In the genomic region with DNA sequence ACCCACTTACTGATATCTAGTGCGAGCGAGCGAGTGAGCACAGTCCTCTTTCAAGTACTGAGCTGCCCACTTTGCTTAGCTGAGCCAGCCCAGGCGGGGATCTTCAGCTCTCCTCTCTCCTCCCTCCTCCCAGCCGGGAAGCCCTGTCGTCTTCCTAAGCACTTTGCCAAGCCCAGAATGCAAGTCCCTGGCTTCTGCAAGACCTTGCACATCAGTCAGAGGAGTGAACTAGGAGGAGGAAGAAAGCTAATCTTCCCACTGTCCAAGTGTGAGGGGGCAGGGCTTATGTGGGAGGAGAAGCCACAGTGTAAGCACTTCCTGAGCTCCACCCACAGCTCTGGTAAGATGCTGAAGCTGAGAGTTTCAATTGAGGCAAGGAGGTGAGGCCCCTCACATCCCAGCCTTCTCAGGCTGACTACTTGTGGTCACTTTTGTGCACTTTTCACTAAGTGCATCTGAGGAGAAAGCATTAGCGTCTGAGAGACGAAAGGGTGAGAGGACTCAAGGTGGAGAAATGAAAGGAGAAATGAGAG, we compare ENCODE assay signal across 10 mouse cellular contexts.
A peak's percentile ranks its signal among the peaks of the same experiment; 100 is the strongest.
DNase-seq lines count a peak whose midpoint lies in the region; ATAC-seq and TF ChIP-seq lines count a peak whose summit lies in the region.
"Had no signal": no experiment of that assay in that cellular context is flagged by ENCODE, and none has a peak within 500 bp of the region (broad histone marks: within the 10 kb centered on the region; RNA-seq: fewer than 3 reads in every experiment).

No protein-coding gene starts in this region.

- ATAC-seq in frontal cortex, adult (ENCODE audit: low TSS enrichment): peak; percentile 79
- 0 out of 2 replicates have a peak, but pooled peaks have one; percentile 57 for ATAC-seq in midbrain, embryonic 11.5 days (ENCODE audit: low FRiP score)

- peaks cover 3% of the 10 kb centered on the region; the same call in 1 of the 2 replicates for H3K4me1 ChIP-seq in midbrain, embryonic 11.5 days (ENCODE audit: control insufficient read depth, insufficient read depth, low read length)

- DNase-seq in frontal cortex, postnatal 14 days (ENCODE audit: low spot score in 2 of 2): no peak
- DNase-seq in layer of hippocampus, adult 2 months (ENCODE audit: low spot score in 2 of 2): no peak
- no peak for DNase-seq in layer of hippocampus, adult 18-20 months (ENCODE audit: low spot score in 2 of 2)
- DNase-seq in R1 (ENCODE audit: low read depth, low spot score): peak; percentile 25
- DNase-seq in midbrain, embryonic 11.5 days (ENCODE audit: low spot score, missing footprints): peak; percentile 86
- DNase-seq in gastrocnemius, adult 8-10 months (ENCODE audit: low spot score in 2 of 2): no peak
- DNase-seq in thymus, postnatal 4 days: no peak

- no peak overlapping the region for H3K9ac ChIP-seq in midbrain, embryonic 11.5 days (ENCODE audit: low read length)

- no peaks in the 10 kb centered on the region for H3K27me3 ChIP-seq in midbrain, embryonic 11.5 days (ENCODE audit: control insufficient read depth, insufficient read depth, low read length)

- H3K4me3 ChIP-seq in layer of hippocampus, adult 2 months: peak overlapping the region; percentile 28; the same call in 1 of the 2 replicates
- H3K4me3 ChIP-seq in midbrain, embryonic 11.5 days (ENCODE audit: low read depth, low read length): no peak overlapping the region
- H3K4me3 ChIP-seq: erythroblast, embryonic 14.5 days had no signal

- WGBS in midbrain, embryonic 11.5 days: 22% methylated on average over 8 of the region's 8 CpGs

- H3K36me3 ChIP-seq in midbrain, embryonic 11.5 days (ENCODE audit: control insufficient read depth, insufficient read depth, low read length): no peaks in the 10 kb centered on the region

- no peak overlapping the region for H3K4me2 ChIP-seq in midbrain, embryonic 11.5 days

- peak overlapping the region; percentile 79 for H3K27ac ChIP-seq in layer of hippocampus, adult 2 months
- no peak overlapping the region for H3K27ac ChIP-seq in midbrain, embryonic 11.5 days (ENCODE audit: low read depth, low read length)
- H3K27ac ChIP-seq: macrophage had no signal

- no peaks in the 10 kb centered on the region for H3K9me3 ChIP-seq in midbrain, embryonic 11.5 days (ENCODE audit: control insufficient read depth, low read length)

- no peak for TF ChIP-seq CTCF in layer of hippocampus, adult 2 months (conservative IDR thresholded peaks at IDR 0.05)

Comparison
In these comparisons a context has a peak if more than half of its experiments do, and no peak if none do; other contexts are left out.
1. DNase-seq: peak in R1 (single experiment) and midbrain, embryonic 11.5 days (single experiment); none in frontal cortex, postnatal 14 days (0 of 2), layer of hippocampus, adult 2 months (0 of 2), layer of hippocampus, adult 18-20 months (0 of 2), gastrocnemius, adult 8-10 months (0 of 2) and thymus, postnatal 4 days (single experiment).